Mouse (Mus musculus): Measurements from ENCODE around the gene Spaca4.

Spaca4 gene

GRCm38 (mm10) chr7:45695098-45695497 lies 30.5 kb downstream of the Spaca4 start:
- DNase-seq, result no peak

- no peak for DNase-seq
Measured at GRCm38 (mm10) chr7:45693921-45694591, 31.6 kb downstream of the Spaca4 start, which contains the start of gene Sec1. Gene Sec1 (minus strand): TSS chr7:45694402.

DNA sequence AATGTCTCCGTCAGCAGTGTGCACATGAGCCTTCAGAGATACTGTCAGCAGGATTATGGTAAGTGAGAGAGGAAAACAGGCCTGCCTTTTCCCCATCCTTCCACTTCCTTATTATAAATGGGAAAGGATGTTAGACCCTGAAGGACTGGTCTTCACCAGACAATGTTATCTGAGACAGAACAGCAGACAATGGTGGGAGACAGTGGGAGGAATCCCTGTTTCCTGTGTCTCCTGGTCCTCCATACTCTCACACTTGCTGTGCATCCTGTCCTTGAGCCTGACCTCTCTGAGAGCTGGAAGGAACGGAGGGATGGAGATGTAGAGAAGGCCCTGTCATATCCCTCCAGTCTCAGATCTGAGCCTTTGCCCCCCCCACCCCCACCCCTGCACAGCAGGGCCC lies 33.2 kb downstream of the Spaca4 start:
- no peak for DNase-seq

DNA sequence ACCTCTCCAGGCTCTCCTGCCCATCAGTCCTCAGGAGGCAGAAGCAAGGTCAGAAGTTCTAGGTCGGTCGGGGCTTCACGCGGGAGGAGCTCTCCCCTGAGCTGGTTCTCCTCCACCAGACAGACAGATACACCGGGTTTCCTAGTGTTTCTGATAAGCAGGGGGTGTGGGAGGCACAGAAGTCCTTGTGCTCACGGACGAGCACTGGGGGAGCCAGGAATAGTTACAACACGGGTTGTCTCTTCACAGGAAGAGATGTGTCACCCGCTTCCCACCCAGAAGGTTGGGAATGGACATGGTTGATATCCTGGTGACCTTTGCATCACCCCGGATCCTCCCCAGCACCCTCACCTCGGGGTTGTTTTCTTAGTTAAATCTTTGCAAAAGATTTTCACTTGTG lies 35.8 kb downstream of the Spaca4 start:
- no peak for DNase-seq

- DNase-seq, result no peak
Measured at GRCm38 (mm10) chr7:45689099-45689498, 36.5 kb downstream of the Spaca4 start.

DNA sequence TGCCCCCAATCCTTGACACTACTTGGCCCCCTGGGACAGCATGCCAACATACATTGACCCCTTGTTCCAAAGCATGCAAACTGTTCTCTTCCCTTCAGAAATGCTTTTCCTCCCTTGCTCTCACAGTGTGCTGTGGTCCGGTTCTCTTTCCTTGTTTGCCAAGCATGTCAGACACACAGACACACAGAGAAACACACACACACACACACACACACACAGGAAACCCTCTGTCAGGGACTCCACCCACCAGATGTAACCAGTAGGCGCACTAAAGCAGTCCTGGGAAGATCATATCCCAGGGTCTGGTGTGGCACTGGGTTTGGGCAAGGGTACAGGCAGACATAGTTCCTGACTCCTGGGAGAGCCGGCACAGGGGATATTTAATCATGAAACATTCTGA lies 38.8 kb downstream of the Spaca4 start:
- DNase-seq, result peak; percentile 26

GRCm38 (mm10) chr7:45685811-45686210 lies 39.8 kb downstream of the Spaca4 start:
- DNase-seq, result no peak

DNA sequence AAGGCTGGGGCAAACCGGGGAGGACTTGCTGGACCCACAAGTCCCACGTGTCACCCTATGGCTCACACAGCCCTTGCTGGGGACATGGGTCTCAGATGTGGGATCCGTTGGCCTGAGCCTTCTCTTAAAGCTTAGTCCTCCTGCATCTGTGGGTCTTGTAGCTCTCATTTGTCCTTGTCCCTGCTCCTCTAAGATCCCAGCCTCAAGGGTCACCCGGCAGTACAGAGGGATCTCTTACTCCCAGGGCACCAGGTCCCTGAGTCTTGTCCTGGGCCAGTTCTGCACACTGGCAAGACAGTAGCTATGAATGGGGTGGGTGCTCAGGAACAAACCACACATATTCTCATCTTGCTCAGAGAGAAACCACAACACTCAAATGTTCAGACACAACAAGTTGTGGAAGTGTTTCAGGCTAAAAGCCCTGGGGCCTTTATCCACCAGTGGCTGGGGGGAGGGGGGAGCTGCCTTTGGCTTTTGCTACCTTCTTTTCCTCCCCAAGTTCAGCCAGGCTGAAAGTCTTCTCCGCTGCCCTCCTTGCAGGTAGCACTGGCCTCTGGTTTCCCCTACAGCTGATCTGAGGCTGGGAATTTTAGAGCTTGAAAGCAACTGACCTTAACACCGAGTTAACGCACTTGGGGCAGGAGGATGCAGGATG lies 42.1 kb downstream of the Spaca4 start, which contains the start of gene Ntn5:
Gene Ntn5, plus strand, starts transcription at position 627 of the 655 bp plus-strand sequence.
- DNase-seq, result no peak

DNA sequence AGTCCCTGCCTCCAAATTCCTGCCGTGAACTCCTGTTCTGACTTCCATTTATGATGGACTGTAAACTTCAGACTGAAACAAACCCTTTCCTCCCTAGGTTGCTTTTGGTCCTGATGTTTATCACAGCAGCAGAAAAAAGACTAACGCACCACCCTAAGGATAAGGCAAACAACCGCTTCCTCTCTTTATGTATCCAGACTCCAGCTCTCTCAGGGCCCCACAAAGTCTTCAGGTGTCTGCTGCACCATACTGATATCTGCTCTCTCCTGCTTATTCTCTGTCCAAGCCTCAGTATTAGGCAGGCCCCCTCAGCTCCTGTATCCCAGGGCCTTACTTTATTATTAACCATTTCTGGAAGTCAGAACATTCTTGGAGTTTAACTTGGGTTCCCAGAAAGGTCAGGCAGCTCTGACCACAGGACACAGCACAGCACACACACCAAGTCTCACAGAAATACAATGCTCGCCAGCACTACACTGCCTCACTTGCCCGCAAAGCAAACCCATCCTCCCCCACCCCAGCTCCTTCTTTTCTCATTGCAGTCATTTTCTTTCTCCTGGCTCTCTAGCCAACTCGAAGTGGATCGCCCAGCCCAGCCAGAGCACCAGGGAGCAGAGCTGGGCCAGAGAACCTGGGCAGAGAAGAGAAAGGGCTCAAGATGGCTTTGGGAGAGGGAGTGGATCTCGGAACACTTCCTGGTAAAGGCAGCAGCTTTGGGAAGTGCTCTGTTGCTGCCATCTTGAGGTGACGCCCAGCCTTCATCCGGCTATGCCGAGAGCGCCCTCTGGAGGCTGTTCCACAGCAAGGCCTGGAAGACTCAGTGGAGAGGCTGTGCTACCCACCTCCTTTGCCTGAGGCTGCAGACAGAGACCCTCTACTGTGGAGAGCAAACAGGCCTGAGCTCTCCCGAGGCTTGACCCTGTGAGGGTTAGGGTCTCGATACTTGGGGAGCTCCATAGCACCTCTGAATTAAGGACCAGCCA lies 43.2 kb downstream of the Spaca4 start:
- DNase-seq, result peak; percentile 95

DNA sequence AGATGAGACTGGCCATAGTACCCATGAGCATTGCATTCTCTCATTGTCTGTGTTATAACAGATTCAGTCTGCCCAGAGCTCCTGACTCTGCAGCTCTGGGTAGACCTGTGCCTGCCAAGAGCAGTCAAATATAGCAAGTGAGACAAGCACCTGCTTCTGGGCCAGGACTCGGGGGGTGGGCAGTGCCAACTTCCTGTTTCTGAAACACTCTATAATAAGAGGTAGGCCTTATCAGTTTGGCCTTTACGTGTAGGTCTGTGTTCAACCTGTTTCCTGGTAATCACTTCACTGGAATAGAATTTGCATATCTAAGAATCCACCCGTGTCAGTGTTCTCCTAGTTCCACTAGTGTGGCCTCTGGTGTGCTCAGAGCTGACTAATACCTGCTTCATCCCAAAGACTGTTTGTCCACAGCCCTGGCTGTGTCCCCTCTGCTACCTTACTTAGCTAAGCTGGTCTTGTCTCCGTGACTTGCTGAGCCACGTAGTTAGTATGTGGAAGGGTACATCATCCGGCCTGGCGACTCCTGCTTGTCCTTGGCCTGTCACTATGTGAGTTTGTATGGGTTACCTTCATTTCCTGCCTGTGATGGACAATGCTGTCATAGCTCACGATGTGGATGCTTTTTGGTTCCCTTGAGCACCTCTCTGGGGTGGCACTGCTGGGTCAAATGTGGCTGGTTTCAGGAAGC lies 44.4 kb downstream of the Spaca4 start:
- DNase-seq, result no peak

- peak; percentile 53 for DNase-seq
Measured at GRCm38 (mm10) chr7:45679966-45680621, 45.5 kb downstream of the Spaca4 start.

- no peak for DNase-seq
Measured at GRCm38 (mm10) chr7:45678513-45678912, 47.1 kb downstream of the Spaca4 start.

DNA sequence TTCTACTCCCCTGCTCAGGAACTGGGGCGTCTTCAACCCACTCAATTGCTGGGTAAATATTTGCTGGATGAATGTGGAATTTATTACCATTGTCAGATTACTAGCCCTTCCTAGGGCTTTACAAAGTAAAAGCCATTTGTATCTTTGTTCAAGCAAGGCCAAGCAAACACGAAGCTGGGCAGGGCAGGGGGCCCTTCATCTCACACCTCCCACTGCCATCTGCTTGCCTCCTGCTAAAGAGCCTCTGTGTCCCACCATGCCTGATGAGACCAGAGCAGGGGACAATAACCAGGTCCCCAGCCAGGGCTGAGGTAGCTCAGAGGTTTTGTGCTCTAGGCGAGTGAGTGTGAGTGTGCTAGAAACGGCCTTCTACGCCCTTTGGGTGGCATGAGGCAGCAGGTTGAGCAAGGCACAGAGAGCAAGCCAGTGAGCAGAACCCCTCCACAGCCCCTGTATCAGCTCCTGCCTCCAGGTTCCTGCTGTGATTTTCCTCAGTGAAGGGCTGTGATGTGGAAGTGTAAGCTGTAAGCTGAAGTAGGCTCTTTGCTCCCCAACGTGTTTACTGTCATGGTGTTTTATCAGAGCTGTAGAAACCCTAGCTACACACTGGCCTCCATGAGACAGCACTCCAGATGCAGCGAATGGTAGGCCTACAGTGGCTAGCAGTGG lies 47.9 kb downstream of the Spaca4 start:
- no peak for DNase-seq
